Mouse (Mus musculus) midbrain, embryonic 11.5 days (tissue): ENCODE measurements around the gene Pklr. TPM values are rescaled to one million over a fixed set of nuclear protein-coding genes. Genes with fewer than 3 reads are reported as not detected.

ENCODE experiments used
- ATAC-seq: fragments of 200-750 bp; cut with Nextera tagmentation; 2 replicates; pipeline ENCODE4 v1.8.0; 2017; ENCODE audit warnings: moderate TSS enrichment, moderate library complexity; ENCODE audit not compliant: low FRiP score
- DNase-seq: peaks from one replicate; pipeline ENCODE4 v3.0.0; 2015; ENCODE audit warnings: low spot score; ENCODE audit errors: missing footprints
- H3K27ac ChIP-seq: fragments of 300-500 bp; sonication (generic); 2 replicates; pipeline ENCODE4 v1.5.1; 2014; ENCODE audit warnings: low read depth, low read length
- H3K27me3 ChIP-seq: fragments of 300-500 bp; sonication (generic); 2 replicates; pipeline ENCODE4 v1.6.1; 2014; ENCODE audit warnings: mild to moderate bottlenecking, low read length, moderate library complexity, mixed read lengths; ENCODE audit not compliant: control insufficient read depth, insufficient read depth
- H3K36me3 ChIP-seq: fragments of 300-500 bp; sonication (generic); 2 replicates; pipeline ENCODE4 v1.6.1; 2014; ENCODE audit warnings: mild to moderate bottlenecking, low read length, moderate library complexity, mixed read lengths; ENCODE audit not compliant: control insufficient read depth, insufficient read depth
- H3K4me1 ChIP-seq: fragments of 300-500 bp; sonication (generic); 2 replicates; pipeline ENCODE4 v1.6.1; 2014; ENCODE audit warnings: low read length; ENCODE audit not compliant: control insufficient read depth, insufficient read depth
- H3K4me2 ChIP-seq: fragments of 300-500 bp; sonication (generic); 2 replicates; pipeline ENCODE4 v1.6.1; 2014; ENCODE audit warnings: mild to moderate bottlenecking, moderate library complexity
- H3K4me3 ChIP-seq: fragments of 300-500 bp; sonication (generic); 2 replicates; pipeline ENCODE4 v1.5.1; 2014; ENCODE audit warnings: low read depth, low read length
- H3K9ac ChIP-seq: fragments of 300-500 bp; sonication (generic); 2 replicates; pipeline ENCODE4 v1.6.1; 2014; ENCODE audit warnings: low read length
- H3K9me3 ChIP-seq: fragments of 300-500 bp; sonication (generic); 2 replicates; pipeline ENCODE4 v1.6.1; 2016; ENCODE audit warnings: low read length; ENCODE audit not compliant: control insufficient read depth
- WGBS: fragments of 180-500 bp; shearing (Covaris S2); extraction: QIAGEN DNeasy Blood & Tissue Kit; methylation state at CpG from one replicate; pipeline ENCODE4 v1.1.7; 2014; 5-methylcytosine and 5-hydroxymethylcytosine counted together
- polyA plus RNA-seq: library from polyadenylated mRNA; unstranded; fragments of >200 nt; fragmentation: Nextera tagmentation; extraction: Ambion mirVana; gene quantifications from 2 replicates; pipeline ENCODE4 v1.2.1, GENCODE M21; 2014

Gene Pklr
- polyA plus RNA-seq, 1 experiment from 2014 or later = 1.7 TPM

- Histone ChIP-seq H3K27me3 (no peaks in the 10 kb centered on the region), H3K4me3 (no peak overlapping the region), H3K36me3 (no peaks in the 10 kb centered on the region), H3K27ac (no peak overlapping the region), H3K4me2 (no peak overlapping the region), H3K9me3 (no peaks in the 10 kb centered on the region), H3K4me1 (no peaks in the 10 kb centered on the region), H3K9ac (no peak overlapping the region)
- no peak for ATAC-seq
- 86% methylated on average over 7 of the region's 7 CpGs for WGBS
- DNase-seq = no peak
Observed at GRCm38 (mm10) chr3:89133063-89133450, 2.9 kb upstream of the Pklr start.

DNA sequence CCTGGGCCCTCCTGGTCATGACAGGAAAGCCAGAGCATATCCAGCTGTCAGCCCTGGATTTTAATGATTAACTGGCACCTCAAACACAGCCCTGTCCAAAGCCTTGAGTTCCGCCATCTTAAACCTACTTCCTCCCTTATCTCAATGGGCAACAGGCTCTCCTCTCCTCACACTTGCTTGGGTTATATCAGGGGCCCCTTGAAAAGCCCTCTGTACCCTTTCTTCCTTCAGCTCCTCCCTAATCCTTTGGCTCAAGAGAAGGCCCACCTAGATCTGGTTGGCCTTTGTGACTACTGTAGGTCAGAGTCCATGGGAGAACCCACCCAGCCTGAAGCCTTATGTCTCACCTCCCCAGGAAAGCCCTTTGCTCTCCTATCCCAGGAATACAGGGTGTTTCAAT is 2.2 kb upstream of the Pklr start:
- ATAC-seq = no peak
- Histone ChIP-seq H3K4me3 (no peak overlapping the region), H3K36me3 (no peaks in the 10 kb centered on the region), H3K4me1 (no peaks in the 10 kb centered on the region), H3K4me2 (no peak overlapping the region), H3K27ac (no peak overlapping the region), H3K27me3 (no peaks in the 10 kb centered on the region), H3K9ac (no peak overlapping the region), H3K9me3 (no peaks in the 10 kb centered on the region)
- no peak for DNase-seq
- 91% methylated on average over 1 of the region's 1 CpGs for WGBS

- no peaks in the 10 kb centered on the region for H3K9me3 ChIP-seq
- DNase-seq (no peak), ATAC-seq (no peak)
- WGBS = 50% methylated on average over 9 of the region's 9 CpGs
- no peak overlapping the region for H3K4me2 ChIP-seq
- no peaks in the 10 kb centered on the region for H3K36me3 ChIP-seq
- no peaks in the 10 kb centered on the region for H3K27me3 ChIP-seq
- no peaks in the 10 kb centered on the region for H3K4me1 ChIP-seq
- H3K27ac ChIP-seq = no peak overlapping the region
- H3K9ac ChIP-seq = no peak overlapping the region
- no peak overlapping the region for H3K4me3 ChIP-seq
Observed at GRCm38 (mm10) chr3:89136365-89136764, 423 bp downstream of the Pklr start.

GRCm38 (mm10) chr3:89144821-89145220 is 8.9 kb downstream of the Pklr start:
- H3K36me3 ChIP-seq = no peaks in the 10 kb centered on the region
- no peak overlapping the region for H3K27ac ChIP-seq
- H3K4me2 ChIP-seq = no peak overlapping the region
- no peak overlapping the region for H3K4me3 ChIP-seq
- peaks cover 5% of the 10 kb centered on the region; the same call in 1 of the 2 replicates for H3K27me3 ChIP-seq
- no peaks in the 10 kb centered on the region for H3K9me3 ChIP-seq
- H3K9ac ChIP-seq = no peak overlapping the region
- 84% methylated on average over 10 of the region's 10 CpGs for WGBS
- DNase-seq = no peak
- peaks cover 7% of the 10 kb centered on the region for H3K4me1 ChIP-seq
- ATAC-seq = no peak

DNA sequence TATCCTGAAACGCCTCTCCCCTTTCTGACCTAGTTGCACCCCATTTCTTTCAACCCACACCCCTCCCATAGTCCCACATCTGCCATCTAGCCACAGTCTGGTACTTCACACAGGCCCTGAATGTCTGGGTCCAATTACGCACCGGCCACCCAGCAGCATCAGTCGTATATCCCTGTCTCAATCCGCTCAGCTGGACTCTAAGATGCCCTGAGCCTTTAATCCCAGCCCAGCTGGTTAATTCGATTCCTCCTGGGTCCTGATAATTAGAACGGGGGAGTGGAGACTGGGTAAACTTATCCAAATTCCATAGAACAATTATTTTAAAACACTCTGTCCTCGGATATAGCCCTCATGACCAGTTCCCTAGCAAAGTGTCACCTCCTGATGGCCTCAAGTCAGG is 9.6 kb downstream of the Pklr start:
- WGBS = 26% methylated on average over 8 of the region's 8 CpGs
- Histone ChIP-seq H3K27me3 (peaks cover 5% of the 10 kb centered on the region; the same call in 1 of the 2 replicates), H3K27ac (no peak overlapping the region), H3K4me2 (no peak overlapping the region), H3K9me3 (no peaks in the 10 kb centered on the region), H3K4me3 (no peak overlapping the region), H3K4me1 (peaks cover 7% of the 10 kb centered on the region), H3K9ac (no peak overlapping the region), H3K36me3 (no peaks in the 10 kb centered on the region)
- ATAC-seq = no peak
- no peak for DNase-seq

GRCm38 (mm10) chr3:89147101-89147978 is 11.4 kb downstream of the Pklr start:
- Histone ChIP-seq H3K9me3 (no peaks in the 10 kb centered on the region), H3K9ac (no peak overlapping the region), H3K4me2 (peak overlapping the region; percentile 27), H3K4me1 (peaks cover 7% of the 10 kb centered on the region), H3K36me3 (no peaks in the 10 kb centered on the region), H3K27ac (no peak overlapping the region), H3K27me3 (peaks cover 5% of the 10 kb centered on the region; the same call in 1 of the 2 replicates), H3K4me3 (no peak overlapping the region)
- ATAC-seq = 0 out of 2 replicates have a peak, but pooled peaks have one; percentile 27
- no peak for DNase-seq
- 24% methylated on average over 26 of the region's 26 CpGs for WGBS

- Histone ChIP-seq H3K4me3 (no peak overlapping the region), H3K9ac (no peak overlapping the region), H3K36me3 (no peaks in the 10 kb centered on the region), H3K4me2 (peak overlapping the region; percentile 27), H3K9me3 (no peaks in the 10 kb centered on the region), H3K27me3 (peaks cover 5% of the 10 kb centered on the region; the same call in 1 of the 2 replicates), H3K4me1 (peaks cover 7% of the 10 kb centered on the region), H3K27ac (no peak overlapping the region)
- DNase-seq = no peak
- WGBS = 11% methylated on average over 15 of the region's 15 CpGs
- ATAC-seq = no peak
Observed at GRCm38 (mm10) chr3:89147979-89148311, 12.0 kb downstream of the Pklr start.

DNA sequence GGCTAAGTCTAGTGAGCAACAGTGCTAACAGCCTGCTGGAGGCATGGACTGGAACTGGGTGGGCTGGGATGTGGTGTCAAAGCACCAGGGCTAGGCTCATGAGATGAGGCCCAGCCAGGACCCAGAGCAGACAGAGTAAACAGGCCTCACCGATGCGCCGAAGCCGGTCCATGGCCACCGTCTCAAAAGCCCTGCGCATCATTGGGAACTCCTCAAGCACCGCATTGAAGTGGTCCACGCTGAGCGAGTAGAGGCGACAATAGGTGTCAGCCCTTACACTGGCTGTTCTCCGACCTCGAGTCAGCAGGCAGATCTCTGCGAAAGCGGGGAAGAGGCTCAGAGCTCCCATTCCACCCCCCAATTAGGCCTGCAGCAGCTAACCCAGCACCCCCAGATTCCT is 12.6 kb downstream of the Pklr start:
- WGBS = 70% methylated on average over 14 of the region's 14 CpGs
- H3K4me3 ChIP-seq = no peak overlapping the region
- no peak for DNase-seq

GRCm38 (mm10) chr3:89152084-89152835 is 16.3 kb downstream of the Pklr start:
- Histone ChIP-seq H3K36me3 (no peaks in the 10 kb centered on the region), H3K4me1 (peaks cover 5% of the 10 kb centered on the region), H3K4me2 (no peak overlapping the region), H3K27me3 (no peaks in the 10 kb centered on the region; the same call in 1 of the 2 replicates), H3K27ac (no peak overlapping the region), H3K9me3 (no peaks in the 10 kb centered on the region), H3K4me3 (no peak overlapping the region), H3K9ac (no peak overlapping the region)
- WGBS = 63% methylated on average over 17 of the region's 17 CpGs
- DNase-seq (no peak), ATAC-seq (no peak)

More for the DNA sequence above, 12.6 kb downstream of the Pklr start:
- Histone ChIP-seq H3K4me2 (no peak overlapping the region), H3K27me3 (peaks cover 5% of the 10 kb centered on the region; the same call in 1 of the 2 replicates), H3K9ac (no peak overlapping the region), H3K4me1 (peaks cover 7% of the 10 kb centered on the region), H3K9me3 (no peaks in the 10 kb centered on the region), H3K36me3 (no peaks in the 10 kb centered on the region), H3K27ac (no peak overlapping the region)
- ATAC-seq = no peak
